Mouse (Mus musculus) mature B cell (primary cell): ENCODE measurements around the gene Gm8180.
"Not testable (repeated sequence)": the region's sequence is repeated elsewhere in the genome, so short reads cannot be mapped to it uniquely, and the experiment has no call there.

ENCODE experiments used
- in situ Hi-C: fragments of 300-500 bp; cut with MboI; formaldehyde crosslinking; loops from 2 replicates; pipeline ENCODE4 v1.14.3; 2019

The Gm8180 gene

DNA sequence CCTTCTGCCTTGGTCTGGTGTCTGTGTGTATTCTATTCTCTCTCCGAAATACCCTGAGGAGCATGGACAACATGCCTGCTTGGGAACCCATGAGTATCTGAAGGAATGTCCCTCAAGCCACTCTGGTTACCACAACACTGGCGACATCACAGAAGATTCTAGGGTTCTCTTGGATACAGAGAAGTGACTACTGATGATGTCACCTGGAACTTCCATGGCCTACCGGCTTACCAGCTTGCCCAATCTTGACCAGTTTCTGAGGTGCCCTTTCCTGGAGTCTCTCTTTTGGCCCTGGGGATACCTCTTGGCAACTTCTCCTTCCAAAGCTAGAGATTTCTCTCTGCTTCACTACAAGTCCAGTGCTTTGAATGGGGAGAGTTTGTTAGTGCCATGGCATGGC lies at the start of gene Gm8180:
Gm8180 (minus strand) TSS at position 101 of the 400 bp plus-strand sequence.
- in situ Hi-C loops = not testable (repeated sequence)

DNA sequence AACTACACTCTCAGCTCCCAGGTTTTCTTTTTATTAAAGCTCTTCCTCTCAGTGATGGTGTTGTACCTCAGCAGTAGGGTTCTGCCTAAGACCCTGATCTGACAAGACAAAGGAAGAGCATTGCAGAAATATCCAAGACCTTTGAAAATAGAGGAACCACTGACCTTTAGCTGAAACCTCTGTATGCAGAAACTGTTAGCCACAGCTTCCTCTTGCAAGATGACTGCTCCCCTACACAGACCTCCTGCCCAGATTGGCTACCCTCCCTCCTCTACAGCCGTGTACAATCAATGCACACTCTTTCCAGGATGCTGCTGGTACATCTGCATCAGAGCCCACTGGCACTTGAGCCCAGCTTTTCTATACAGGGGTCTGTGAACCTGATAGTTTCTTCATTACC lies 45.8 kb upstream of the Gm8180 start:
- in situ Hi-C loops = not testable (repeated sequence)

- in situ Hi-C loops = not testable (repeated sequence)
These were observed 39.6 kb upstream of the Gm8180 start for GRCm38 (mm10) chr14:43824176-43824575.

DNA sequence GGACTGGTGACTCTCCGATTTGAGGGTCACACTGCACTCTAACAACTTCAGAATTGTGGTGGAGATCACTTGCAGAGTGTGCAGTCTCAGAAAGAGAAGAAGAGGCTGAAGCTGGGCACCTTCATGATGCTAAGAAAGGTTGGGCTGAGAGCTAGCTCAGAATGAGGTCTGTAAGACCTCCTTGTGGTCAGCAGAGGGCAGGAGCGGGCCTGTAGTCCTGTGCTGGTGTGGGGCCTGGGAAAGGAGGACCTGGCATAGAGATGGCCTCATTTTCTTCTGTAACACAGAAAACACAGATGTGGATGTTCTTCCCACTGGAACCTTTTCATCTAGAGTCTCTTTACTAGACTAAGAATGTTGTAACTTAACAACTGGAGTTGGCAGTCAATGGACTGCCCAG lies 37.3 kb upstream of the Gm8180 start:
- in situ Hi-C loops = not testable (repeated sequence)

DNA sequence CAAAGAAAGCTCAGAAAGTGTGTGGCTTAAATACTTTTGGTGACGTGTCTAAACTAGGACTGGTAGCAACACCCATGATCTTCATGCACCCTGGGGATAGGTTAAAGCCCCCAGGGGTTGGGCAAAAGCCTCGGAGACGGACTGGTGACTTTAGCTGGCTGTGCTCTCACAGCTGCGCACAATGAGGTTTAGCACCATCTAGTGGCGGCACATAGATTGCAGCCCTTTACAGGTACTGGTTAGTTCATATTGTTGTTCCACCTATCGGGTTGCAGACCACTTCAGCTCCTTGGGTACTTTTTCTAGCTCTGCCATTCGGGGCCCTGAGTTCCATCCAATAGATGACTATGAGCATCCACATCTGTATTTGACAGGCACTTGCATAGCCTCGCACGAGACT lies 27.9 kb upstream of the Gm8180 start:
- in situ Hi-C loops = not testable (repeated sequence)

DNA sequence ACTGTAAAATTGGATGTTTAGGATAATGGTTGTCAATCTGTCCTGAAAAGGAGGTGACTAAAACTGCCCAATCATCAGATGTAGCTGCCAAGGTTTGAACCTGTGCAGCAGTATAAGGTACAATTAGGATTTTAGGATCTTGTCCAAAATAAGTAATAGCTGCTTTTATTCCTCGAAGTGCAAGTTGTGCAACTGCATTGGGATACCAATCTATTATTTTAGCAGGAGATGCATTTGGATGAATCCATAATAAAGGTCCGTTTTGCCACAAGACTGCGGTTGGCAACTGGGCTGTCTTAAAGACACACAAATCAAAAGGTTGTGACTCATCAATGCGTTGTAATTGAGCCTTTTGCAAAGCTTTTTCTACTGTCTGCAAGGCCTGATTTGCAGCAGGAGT lies 23.6 kb upstream of the Gm8180 start:
- in situ Hi-C loops = not testable (repeated sequence)

DNA sequence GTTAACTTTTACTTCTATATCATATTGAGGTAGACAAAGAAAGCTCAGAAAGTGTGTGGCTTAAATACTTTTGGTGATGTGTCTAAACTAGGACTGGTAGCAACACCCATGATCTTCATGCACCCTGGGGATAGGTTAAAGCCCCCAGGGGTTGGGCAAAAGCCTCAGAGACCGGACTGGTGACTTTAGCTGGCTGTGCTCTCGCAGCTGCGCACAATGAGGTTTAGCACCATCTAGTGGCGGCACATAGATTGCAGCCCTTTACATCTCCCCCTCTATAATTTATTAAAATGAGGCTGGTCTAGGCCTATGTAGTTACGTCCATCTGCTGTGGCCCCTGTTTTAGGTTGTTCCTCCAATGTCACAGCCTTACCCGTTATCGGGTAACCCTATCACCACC lies 19.9 kb upstream of the Gm8180 start:
- in situ Hi-C loops = not testable (repeated sequence)

GRCm38 (mm10) chr14:43796905-43797470 lies 12.4 kb upstream of the Gm8180 start:
- in situ Hi-C loops = not testable (repeated sequence)

DNA sequence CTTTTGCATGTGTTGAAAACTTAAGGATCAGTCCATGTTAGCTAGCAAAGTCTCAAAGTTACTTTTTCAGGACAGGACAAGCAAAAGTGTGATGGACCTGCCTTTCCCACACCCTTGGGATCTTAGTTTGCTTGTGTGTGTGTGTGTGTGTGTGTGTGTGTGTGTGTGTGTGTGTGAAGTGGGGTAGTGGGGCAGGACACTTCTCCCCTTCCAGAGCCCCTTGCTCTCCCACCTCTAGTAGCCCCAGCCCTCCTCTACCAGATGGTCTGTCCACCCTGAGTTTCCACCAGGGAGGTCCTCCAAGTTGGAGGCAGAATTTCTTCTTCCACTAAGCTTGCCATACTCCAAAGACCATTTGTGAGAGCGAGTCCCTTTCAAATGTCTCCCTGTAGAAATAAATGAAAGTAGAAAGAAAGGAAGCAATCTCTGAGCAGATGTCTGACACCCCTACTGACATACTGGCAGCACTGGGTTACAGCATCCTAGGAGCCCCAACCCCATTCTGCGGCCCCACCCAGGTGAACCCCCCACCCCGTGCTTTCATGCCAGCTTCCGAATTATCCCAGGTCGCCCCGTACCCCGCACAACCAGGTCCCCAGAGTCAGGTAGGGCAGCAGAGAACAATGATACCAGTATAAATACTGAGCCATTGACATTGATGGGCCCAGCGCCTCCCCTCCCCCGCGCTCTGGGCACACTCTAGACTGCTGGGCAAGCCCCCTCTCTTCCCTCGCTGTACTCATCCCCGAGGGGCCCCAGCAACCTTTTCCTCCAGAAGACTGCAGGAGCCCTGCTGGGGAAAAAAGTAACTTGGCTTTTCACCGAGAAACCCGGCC lies 11.7 kb upstream of the Gm8180 start:
- in situ Hi-C loops = no loop called here

GRCm38 (mm10) chr14:43793811-43794210 lies 9.3 kb upstream of the Gm8180 start:
- in situ Hi-C loops = not testable (repeated sequence)

DNA sequence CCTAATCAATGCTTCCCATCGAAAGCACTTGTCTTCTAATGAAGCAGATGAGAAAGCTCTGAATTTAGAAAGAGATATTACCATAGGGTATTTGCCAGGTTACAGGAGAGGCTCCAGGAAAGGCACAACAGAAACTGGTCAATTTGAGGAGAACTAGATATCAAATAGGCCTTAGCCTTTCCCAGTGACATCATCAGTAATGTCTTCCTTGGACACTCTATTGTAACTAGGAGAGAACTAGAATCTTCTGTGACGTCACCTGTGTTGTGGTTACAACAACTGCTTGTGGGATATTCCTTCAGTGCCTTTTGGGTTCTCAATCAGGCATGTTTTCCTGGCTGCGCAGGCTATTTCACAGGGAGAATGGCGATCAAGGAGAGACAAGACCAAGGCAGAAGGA lies 37.0 kb downstream of the Gm8180 start, which contains the start of gene Gm6526:
Gm6526 (plus strand) TSS at position 301 of the 400 bp plus-strand sequence.
- in situ Hi-C loops = not testable (repeated sequence)
